Mouse (Mus musculus) liver, embryonic 15.5 days (tissue): ENCODE results near the gene Slc25a35. TPM values are rescaled to one million over a fixed set of nuclear protein-coding genes. Genes with fewer than 3 reads are reported as not detected.
"Not testable (repeated sequence)": the region's sequence is repeated elsewhere in the genome, so short reads cannot be mapped to it uniquely, and the experiment has no call there.

Source experiments
- ATAC-seq: fragments of 200-750 bp; cut with Nextera tagmentation; 2 replicates; pipeline ENCODE4 v1.8.0; 2017; ENCODE audit warnings: moderate number of reproducible peaks, mild to moderate bottlenecking, moderate library complexity; ENCODE audit not compliant: insufficient read depth
- H3K27ac ChIP-seq: fragments of 300-500 bp; sonication (generic); replicated peaks from 2 replicates; pipeline ENCODE4 v1.5.1; 2015; ENCODE audit warnings: mild to moderate bottlenecking, inconsistent platforms
- H3K27me3 ChIP-seq: fragments of 300-500 bp; sonication (generic); 2 replicates; pipeline ENCODE4 v1.6.1; 2015; ENCODE audit warnings: mild to moderate bottlenecking, inconsistent platforms
- H3K36me3 ChIP-seq: fragments of 300-500 bp; sonication (generic); replicated peaks from 2 replicates; pipeline ENCODE4 v1.6.1; 2015; ENCODE audit warnings: moderate library complexity, mild to moderate bottlenecking, inconsistent platforms
- H3K4me1 ChIP-seq: fragments of 300-500 bp; sonication (generic); replicated peaks from 2 replicates; pipeline ENCODE4 v1.6.1; 2015; ENCODE audit warnings: inconsistent platforms
- H3K4me2 ChIP-seq: fragments of 300-500 bp; sonication (generic); 2 replicates; pipeline ENCODE4 v1.6.1; 2015; ENCODE audit warnings: moderate library complexity, mild to moderate bottlenecking, inconsistent platforms
- H3K4me3 ChIP-seq: fragments of 300-500 bp; sonication (generic); replicated peaks from 2 replicates; pipeline ENCODE4 v1.5.1; 2015; ENCODE audit warnings: mild to moderate bottlenecking, inconsistent platforms
- H3K9ac ChIP-seq: fragments of 300-500 bp; sonication (generic); 2 replicates; pipeline ENCODE4 v1.6.1; 2015; ENCODE audit warnings: moderate library complexity, mild to moderate bottlenecking, inconsistent platforms
- H3K9me3 ChIP-seq: fragments of 300-500 bp; sonication (generic); replicated peaks from 2 replicates; pipeline ENCODE4 v1.6.1; 2016; ENCODE audit warnings: inconsistent platforms
- WGBS: fragments of 180-500 bp; shearing (Covaris S2); methylation state at CpG from one replicate; pipeline ENCODE4 v1.1.7; 2015; ENCODE audit warnings: mixed read lengths; ENCODE audit not compliant: insufficient replicate concordance; 5-methylcytosine and 5-hydroxymethylcytosine counted together
- polyA plus RNA-seq: library from polyadenylated mRNA; unstranded; fragments of >200 nt; fragmentation: Nextera tagmentation; extraction: Ambion mirVana; gene quantifications from 2 replicates; pipeline ENCODE4 v1.2.1, GENCODE M21; 2015

Slc25a35 gene
- 0.44 and 0.46 TPM in 2 replicates for polyA plus RNA-seq

- ATAC-seq = peak; percentile 98
- H3K4me2 ChIP-seq = peak within 1 kb of the TSS; percentile 97
- peaks cover 29% of the 10 kb centered on the region for H3K4me1 ChIP-seq
- no peaks in the 10 kb centered on the region for H3K36me3 ChIP-seq
- peak within 1 kb of the TSS; percentile 82 for H3K27ac ChIP-seq
- peak within 1 kb of the TSS; percentile 74 for H3K4me3 ChIP-seq
- WGBS = under 1% methylated on average over 50 of the region's 50 CpGs
- H3K9me3 ChIP-seq = no peaks in the 10 kb centered on the region
- peak within 1 kb of the TSS; percentile 61 for H3K9ac ChIP-seq
- peaks cover 6% of the 10 kb centered on the region; the same call in 1 of the 2 replicates for H3K27me3 ChIP-seq
Observed at GRCm38 (mm10) chr11:68967337-68968282, at the start of gene Slc25a35. Slc25a35 (plus strand) TSS chr11:68968131.

GRCm38 (mm10) chr11:68923191-68923590 is 44.7 kb upstream of the Slc25a35 start:
- peaks cover 26% of the 10 kb centered on the region; the same call in 1 of the 2 replicates for H3K27me3 ChIP-seq
- no peaks in the 10 kb centered on the region for H3K4me1 ChIP-seq
- no peak overlapping the region for H3K9ac ChIP-seq
- ATAC-seq = no peak
- no peak overlapping the region for H3K27ac ChIP-seq
- H3K4me2 ChIP-seq = no peak overlapping the region
- H3K9me3 ChIP-seq = no peaks in the 10 kb centered on the region
- no peaks in the 10 kb centered on the region for H3K36me3 ChIP-seq
- no peak overlapping the region for H3K4me3 ChIP-seq
- WGBS = 58% methylated on average over 3 of the region's 3 CpGs

GRCm38 (mm10) chr11:68924749-68925148 is 43.2 kb upstream of the Slc25a35 start:
- ATAC-seq = no peak
- peaks cover 26% of the 10 kb centered on the region; the same call in 1 of the 2 replicates for H3K27me3 ChIP-seq
- WGBS = 48% methylated on average over 2 of the region's 2 CpGs

GRCm38 (mm10) chr11:68926981-68927380 is 41.0 kb upstream of the Slc25a35 start, which contains the start of gene Odf4:
Odf4 (minus strand) TSS chr11:68927081.
- ATAC-seq = no peak
- Histone ChIP-seq H3K9ac (no peak within 1 kb of the TSS), H3K9me3 (no peaks in the 10 kb centered on the region), H3K27me3 (peaks cover 24% of the 10 kb centered on the region; the same call in 1 of the 2 replicates), H3K27ac (no peak within 1 kb of the TSS), H3K4me2 (no peak within 1 kb of the TSS), H3K4me3 (no peak within 1 kb of the TSS), H3K36me3 (no peaks in the 10 kb centered on the region), H3K4me1 (no peaks in the 10 kb centered on the region)
- WGBS = 61% methylated on average over 3 of the region's 3 CpGs

More at GRCm38 (mm10) chr11:68924749-68925148, 43.2 kb upstream of the Slc25a35 start:
- no peak overlapping the region for H3K9ac ChIP-seq
- no peak overlapping the region for H3K4me3 ChIP-seq
- no peak overlapping the region for H3K4me2 ChIP-seq
- no peak overlapping the region for H3K27ac ChIP-seq
- no peaks in the 10 kb centered on the region for H3K4me1 ChIP-seq
- H3K9me3 ChIP-seq = no peaks in the 10 kb centered on the region
- H3K36me3 ChIP-seq = no peaks in the 10 kb centered on the region

GRCm38 (mm10) chr11:68929947-68930346 is 38.0 kb upstream of the Slc25a35 start:
- no peak overlapping the region for H3K4me3 ChIP-seq
- H3K4me2 ChIP-seq = no peak overlapping the region
- H3K4me1 ChIP-seq = no peaks in the 10 kb centered on the region
- no peak overlapping the region for H3K9ac ChIP-seq
- 51% methylated on average over 6 of the region's 6 CpGs for WGBS
- no peak for ATAC-seq
- no peaks in the 10 kb centered on the region for H3K36me3 ChIP-seq
- H3K27ac ChIP-seq = no peak overlapping the region
- H3K9me3 ChIP-seq = no peaks in the 10 kb centered on the region
- peaks cover 7% of the 10 kb centered on the region; the same call in 1 of the 2 replicates for H3K27me3 ChIP-seq

- H3K36me3 ChIP-seq = no peaks in the 10 kb centered on the region
- no peaks in the 10 kb centered on the region; the same call in 1 of the 2 replicates for H3K4me1 ChIP-seq
- no peak for ATAC-seq
- no peaks in the 10 kb centered on the region for H3K9me3 ChIP-seq
- no peak overlapping the region for H3K9ac ChIP-seq
- WGBS = 64% methylated on average over 5 of the region's 5 CpGs
- H3K4me2 ChIP-seq = no peak overlapping the region
- H3K4me3 ChIP-seq = no peak overlapping the region
- peaks cover 7% of the 10 kb centered on the region; the same call in 1 of the 2 replicates for H3K27me3 ChIP-seq
- no peak overlapping the region for H3K27ac ChIP-seq
Observed at GRCm38 (mm10) chr11:68933885-68934507, 33.9 kb upstream of the Slc25a35 start.

GRCm38 (mm10) chr11:68936951-68937350 is 31.0 kb upstream of the Slc25a35 start:
- peaks cover 17% of the 10 kb centered on the region for H3K4me1 ChIP-seq
- not testable (repeated sequence) for ATAC-seq, H3K9me3 ChIP-seq, H3K27ac ChIP-seq, H3K9ac ChIP-seq, H3K36me3 ChIP-seq, H3K4me3 ChIP-seq, H3K27me3 ChIP-seq, H3K4me2 ChIP-seq
- 78% methylated on average over 4 of the region's 4 CpGs for WGBS

- peak; percentile 97 for ATAC-seq
- no peak overlapping the region for H3K27ac ChIP-seq
- H3K27me3 ChIP-seq = 0 out of 2 replicates have a peak, but pooled peaks cover under 1% of the 10 kb centered on the region
- H3K4me2 ChIP-seq = peak overlapping the region; percentile 66
- peak overlapping the region; percentile 50 for H3K4me3 ChIP-seq
- 3% methylated on average over 16 of the region's 16 CpGs for WGBS
- peaks cover 17% of the 10 kb centered on the region for H3K4me1 ChIP-seq
- peak overlapping the region; percentile 34; the same call in 1 of the 2 replicates for H3K9ac ChIP-seq
- H3K9me3 ChIP-seq = no peaks in the 10 kb centered on the region
- no peaks in the 10 kb centered on the region for H3K36me3 ChIP-seq
Observed at GRCm38 (mm10) chr11:68939451-68940304, 28.3 kb upstream of the Slc25a35 start.

- H3K4me2 ChIP-seq = peak overlapping the region; percentile 66
- WGBS = 56% methylated on average over 4 of the region's 4 CpGs
- no peak overlapping the region for H3K4me3 ChIP-seq
- H3K27me3 ChIP-seq = 0 out of 2 replicates have a peak, but pooled peaks cover 3% of the 10 kb centered on the region
- H3K4me1 ChIP-seq = peaks cover 17% of the 10 kb centered on the region
- H3K9ac ChIP-seq = no peak overlapping the region
- H3K36me3 ChIP-seq = no peaks in the 10 kb centered on the region
- no peak for ATAC-seq
- no peaks in the 10 kb centered on the region for H3K9me3 ChIP-seq
- no peak overlapping the region for H3K27ac ChIP-seq
Observed at GRCm38 (mm10) chr11:68940516-68940915, 27.4 kb upstream of the Slc25a35 start.

- no peak for ATAC-seq
- no peaks in the 10 kb centered on the region for H3K36me3 ChIP-seq
- no peak overlapping the region for H3K4me2 ChIP-seq
- peaks cover 17% of the 10 kb centered on the region for H3K4me1 ChIP-seq
- 62% methylated on average over 8 of the region's 8 CpGs for WGBS
- no peak overlapping the region for H3K27ac ChIP-seq
- no peak overlapping the region for H3K4me3 ChIP-seq
- H3K27me3 ChIP-seq = peaks cover 14% of the 10 kb centered on the region; the same call in 1 of the 2 replicates
- H3K9me3 ChIP-seq = no peaks in the 10 kb centered on the region
- no peak overlapping the region for H3K9ac ChIP-seq
Observed at GRCm38 (mm10) chr11:68942731-68943130, 25.2 kb upstream of the Slc25a35 start.
